Mouse (Mus musculus) cerebellum, postnatal 25 days (tissue): Measurements from ENCODE around the gene Matn1.

Experiments
- DNase-seq, 2 experiments: peaks; one replicate each; pipeline ENCODE4 v3.0.0; 2021; ENCODE audit warnings: mixed read lengths in 2 of 2

Matn1 gene

GRCm38 (mm10) chr4:130988219-130988839 is 44.1 kb downstream of the Matn1 start:
- DNase-seq, result no peak

GRCm38 (mm10) chr4:130989146-130989545 is 45.0 kb downstream of the Matn1 start:
- DNase-seq, result no peak

GRCm38 (mm10) chr4:130990966-130991365 is 46.8 kb downstream of the Matn1 start:
- DNase-seq, result no peak

- DNase-seq, result no peak
These were observed 50.4 kb downstream of the Matn1 start for GRCm38 (mm10) chr4:130994556-130994955.

GRCm38 (mm10) chr4:130999744-131000527 is 55.8 kb downstream of the Matn1 start:
- DNase-seq, result no peak

- no peak for DNase-seq
These were observed 56.5 kb downstream of the Matn1 start for GRCm38 (mm10) chr4:131000614-131001178.
